Mouse (Mus musculus) adrenal gland, adult (tissue): ENCODE results near the gene Cyct.

ENCODE experiments used
- DNase-seq, 2 experiments: peaks; one replicate each; pipeline ENCODE4 v3.0.0; 2022 to 2023; ENCODE audit warnings: low spot score in 1 of 2; ENCODE audit not compliant: inconsistent age in 2 of 2

Gene Cyct

GRCm38 (mm10) chr2:76360226-76360625 is at the start of gene Cyct:
TSS of gene Cyct (minus strand) at chr2:76360450.
- DNase-seq, result no peak

DNA sequence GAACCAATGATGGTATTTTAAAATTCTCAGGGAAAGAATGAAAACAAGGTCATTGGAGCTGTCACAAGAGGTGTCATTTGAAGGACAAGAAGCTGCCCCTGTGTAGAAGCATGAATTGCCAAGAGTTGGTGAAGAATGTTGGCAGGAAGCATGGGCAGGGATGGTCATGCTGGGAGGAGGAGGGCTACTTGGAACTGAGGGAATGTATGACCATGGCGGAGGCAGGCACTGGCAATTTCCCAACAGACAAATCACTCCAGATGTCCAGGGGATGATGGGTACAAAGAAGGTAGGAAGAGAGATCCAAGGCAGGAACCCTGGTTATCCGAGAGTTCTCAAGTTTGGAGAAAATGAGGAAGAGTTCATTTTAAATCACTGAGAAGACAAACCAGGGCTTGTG is 49.7 kb upstream of the Cyct start:
- peak in 1 of 2 experiments; percentile 49 for DNase-seq

- no peak for DNase-seq
Measured at GRCm38 (mm10) chr2:76409526-76409925, 49.3 kb upstream of the Cyct start.

DNA sequence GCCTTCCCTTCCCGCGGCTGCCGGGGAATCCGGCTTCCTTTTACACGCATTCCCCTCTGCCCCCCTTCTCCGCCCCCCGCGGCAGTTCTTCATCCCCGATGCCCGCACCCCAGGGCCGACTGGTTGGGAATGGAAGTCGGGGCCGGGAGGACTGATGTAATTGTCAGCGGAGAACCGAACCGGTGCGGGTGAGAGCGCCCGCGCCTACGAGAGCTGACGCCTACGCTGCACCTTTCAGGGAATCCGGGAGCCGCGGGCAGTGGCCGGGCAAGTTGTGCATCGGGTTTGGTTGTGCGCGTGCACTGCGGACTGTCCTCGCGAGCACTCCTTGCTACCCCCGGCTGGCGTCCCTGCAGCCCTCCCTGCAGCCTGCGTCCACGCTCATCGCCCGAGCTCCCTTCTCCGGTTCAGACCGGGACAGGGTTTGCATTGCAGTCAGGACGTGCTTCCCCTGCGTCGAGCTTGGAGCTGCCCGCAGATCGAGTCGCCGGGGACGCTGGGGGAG is 46.7 kb upstream of the Cyct start:
- DNase-seq, result peak; percentile 77 to 90

- DNase-seq, result peak; percentile 86 to 95
Measured at GRCm38 (mm10) chr2:76406151-76406936, 46.1 kb upstream of the Cyct start, which contains the start of gene Osbpl6. TSS of gene Osbpl6 (plus strand) at chr2:76406508.

DNA sequence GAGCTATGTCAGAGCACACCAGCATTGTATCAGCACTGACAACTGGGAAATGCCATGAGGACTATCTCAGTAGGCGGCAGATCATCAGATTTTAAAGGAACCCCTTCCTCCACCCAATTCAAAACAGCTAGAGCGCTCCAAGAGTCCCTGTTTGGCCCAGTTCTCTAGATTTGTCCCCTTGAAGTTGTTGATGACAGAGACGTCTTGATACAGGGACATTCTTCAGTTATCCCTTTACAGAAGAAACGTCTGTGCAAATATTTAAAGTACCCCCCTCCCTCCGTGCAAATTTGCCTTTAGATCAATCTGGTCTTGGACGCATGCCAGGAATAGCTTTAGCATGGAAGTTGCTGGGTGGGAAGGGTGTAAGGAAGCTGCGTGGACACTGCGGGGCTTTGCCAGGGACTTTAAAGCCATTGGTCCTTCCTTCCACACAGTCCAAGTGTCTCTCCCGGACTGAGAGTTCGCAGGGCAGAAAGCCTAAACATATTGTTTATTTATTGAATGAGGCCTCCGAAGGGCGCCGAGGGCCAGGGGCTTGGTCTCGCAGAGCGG is 45.4 kb upstream of the Cyct start:
- DNase-seq, result no peak

GRCm38 (mm10) chr2:76400178-76400577 is 39.9 kb upstream of the Cyct start:
- DNase-seq, result no peak

GRCm38 (mm10) chr2:76386531-76386930 is 26.3 kb upstream of the Cyct start:
- DNase-seq, result no peak

- DNase-seq, result no peak
Measured at GRCm38 (mm10) chr2:76378646-76379045, 18.4 kb upstream of the Cyct start.

DNA sequence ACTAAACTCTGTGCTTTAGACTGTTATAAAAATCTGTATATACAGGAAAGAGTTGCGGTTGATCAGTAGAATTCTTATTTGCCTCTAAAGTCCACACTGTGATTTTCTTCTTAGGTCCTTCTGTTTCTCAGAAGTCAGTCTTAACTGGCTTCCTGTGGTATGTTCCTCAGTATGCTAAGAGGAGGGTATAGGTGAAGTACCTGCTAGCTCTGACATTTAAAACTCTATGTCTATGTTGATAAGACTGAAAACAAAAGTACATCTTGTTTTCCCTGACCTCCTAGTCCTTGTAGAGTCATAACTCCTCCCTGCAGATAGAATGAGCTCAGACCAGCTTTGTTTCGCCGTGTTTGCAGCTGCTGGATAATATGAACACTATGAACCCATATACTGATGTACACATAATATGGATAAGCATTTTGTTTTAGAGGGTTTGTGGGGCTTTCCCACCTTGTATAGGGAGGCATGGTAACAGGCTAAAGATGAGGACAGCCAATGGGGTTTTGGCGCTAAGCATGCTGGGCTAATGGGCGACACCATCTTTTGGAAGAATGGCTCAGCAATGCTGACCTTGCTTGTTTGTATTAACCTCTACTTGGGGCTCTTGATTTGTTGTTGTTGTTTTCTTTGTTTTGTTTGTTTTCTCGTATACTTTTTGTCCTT is 14.4 kb upstream of the Cyct start:
- DNase-seq, result no peak

- DNase-seq, result peak; percentile 52 to 75
Measured at GRCm38 (mm10) chr2:76372244-76372643, 12.0 kb upstream of the Cyct start.

- no peak for DNase-seq
Measured at GRCm38 (mm10) chr2:76370656-76370922, 10.3 kb upstream of the Cyct start.

DNA sequence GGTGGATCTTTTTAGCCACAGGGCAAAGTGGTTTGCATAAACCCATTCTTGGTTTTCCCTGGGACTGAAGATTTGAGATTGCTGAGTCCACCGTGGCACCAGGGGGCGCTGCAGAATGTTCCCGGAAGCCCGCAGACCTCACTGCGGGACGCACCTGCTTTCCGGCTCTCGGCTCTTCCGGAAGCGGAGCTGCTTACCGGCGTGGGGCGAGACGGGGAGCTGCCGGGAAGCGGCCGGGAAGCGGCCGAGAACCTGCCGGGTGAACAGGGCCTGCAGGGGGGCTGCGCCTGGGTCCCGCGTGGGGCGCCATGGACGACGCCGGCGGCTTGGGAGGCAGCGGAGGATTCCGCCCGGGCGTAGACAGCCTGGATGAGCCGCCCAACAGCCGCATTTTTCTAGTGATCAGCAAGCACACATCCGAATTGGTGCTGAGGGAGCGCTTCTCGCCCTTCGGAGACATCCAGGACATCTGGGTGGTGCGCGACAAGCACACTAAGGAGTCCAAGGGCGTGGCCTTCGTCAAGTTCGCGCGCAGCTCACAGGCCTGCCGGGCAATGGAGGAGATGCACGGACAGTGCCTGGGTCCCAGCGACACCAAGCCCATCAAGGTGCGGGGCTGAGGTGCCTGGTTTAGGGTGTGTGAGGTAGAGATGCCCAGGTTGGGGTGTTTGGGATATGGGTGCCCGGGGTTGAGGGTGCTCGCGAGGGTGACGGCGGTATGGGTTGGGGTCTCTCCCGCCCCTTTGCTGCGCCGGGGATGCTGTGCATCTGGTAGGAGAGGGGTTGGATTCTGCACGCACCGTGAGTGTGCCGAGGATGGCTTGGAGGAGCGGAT is 9.8 kb upstream of the Cyct start, which contains the start of gene Rbm45:
Gene Rbm45 (plus strand): TSS at position 164 of the 835 bp plus-strand sequence.
- peak; percentile 86 to 96 for DNase-seq

DNA sequence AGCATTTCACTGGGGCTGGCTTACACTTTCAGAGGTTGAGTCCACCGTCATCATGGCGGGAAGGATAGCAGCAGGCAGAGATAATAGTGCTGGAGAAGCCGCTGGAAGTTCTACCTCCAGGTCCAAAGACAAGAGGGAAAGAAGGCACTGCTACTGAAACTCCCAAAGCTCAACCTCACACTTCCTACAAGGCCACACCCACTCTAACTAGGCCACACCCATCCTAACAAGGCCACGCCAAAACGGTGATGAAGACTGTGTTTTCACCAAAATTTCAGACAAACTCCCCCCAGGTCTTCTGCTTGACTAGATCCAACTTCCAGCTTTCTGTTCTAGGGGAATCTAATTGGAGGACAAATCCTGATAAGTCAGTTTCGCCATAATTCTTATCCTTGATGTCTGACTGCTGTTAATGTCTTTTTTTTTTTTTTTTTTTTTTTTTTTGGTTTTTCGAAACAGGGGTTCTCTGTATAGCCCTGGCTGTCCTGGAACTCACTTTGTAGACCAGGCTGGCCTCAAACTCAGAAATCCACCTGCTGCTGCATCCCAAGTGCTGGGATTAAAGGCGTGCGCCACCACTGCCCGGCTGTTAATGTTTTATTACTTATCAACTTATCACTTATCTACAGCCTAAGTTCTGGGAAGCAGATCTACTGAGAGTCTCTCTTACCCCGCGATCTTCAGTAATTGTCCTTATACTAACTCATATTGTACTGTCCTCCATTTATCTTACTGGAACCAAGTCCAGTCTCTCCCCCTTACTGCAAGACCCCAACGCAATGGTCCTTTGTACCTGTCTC is 8.8 kb upstream of the Cyct start:
- no peak for DNase-seq

DNA sequence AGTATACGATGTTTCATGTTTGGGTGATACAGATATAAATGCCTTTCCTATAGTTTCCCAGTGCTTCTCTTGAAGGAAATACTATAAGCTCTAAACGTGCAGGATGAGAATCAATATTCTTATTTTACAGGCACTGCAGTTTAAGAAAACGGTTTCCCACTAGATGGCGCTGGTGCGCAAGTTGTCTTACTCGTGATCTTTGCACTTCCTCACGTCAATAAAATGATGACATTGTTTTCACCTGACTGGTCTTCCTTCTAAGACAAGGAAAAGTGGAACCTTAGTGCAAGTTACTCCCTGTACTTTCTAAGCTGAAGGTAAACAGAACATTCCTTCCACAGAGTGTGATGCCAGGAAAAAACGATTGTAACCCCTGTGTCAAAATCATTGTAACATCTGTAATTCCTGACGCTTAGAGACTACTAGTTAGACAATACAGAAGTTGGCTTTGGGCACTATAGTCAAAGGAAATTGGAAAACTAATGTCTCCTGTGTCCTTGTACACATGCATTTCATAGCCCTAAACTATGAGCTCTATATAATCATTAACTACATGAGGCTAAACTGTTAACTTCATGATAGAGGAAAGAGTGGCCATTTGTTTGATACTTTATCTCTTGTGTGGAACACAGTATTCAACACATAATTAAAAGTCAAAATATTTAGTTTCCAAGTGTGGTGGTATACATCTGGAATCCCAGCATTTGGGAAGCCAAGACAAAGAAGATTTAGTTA is 7.1 kb upstream of the Cyct start:
- peak; percentile 73 to 91 for DNase-seq

- no peak for DNase-seq
Measured at GRCm38 (mm10) chr2:76365811-76366210, 5.6 kb upstream of the Cyct start.

- DNase-seq, result no peak
Measured at GRCm38 (mm10) chr2:76362111-76362510, 1.9 kb upstream of the Cyct start.

- DNase-seq, result no peak
Measured at GRCm38 (mm10) chr2:76347839-76348238, 12.4 kb downstream of the Cyct start.

- no peak for DNase-seq
Measured at GRCm38 (mm10) chr2:76342146-76342545, 18.1 kb downstream of the Cyct start.
